ENCODE assay signal across 8 mouse cellular contexts in genomic region chr6:39206581-39207461, GRCm38 (mm10). TPM values are rescaled to one million over a fixed set of nuclear protein-coding genes. Genes with fewer than 3 reads are reported as not detected.
A peak's percentile ranks its signal among the peaks of the same experiment; 100 is the strongest.
DNase-seq lines count a peak whose midpoint lies in the region; ATAC-seq lines count a peak whose summit lies in the region.

Kdm7a (minus strand) TSS chr6:39206789.

- peak; percentile 57 for ATAC-seq in inflammation-experienced regulatory T-cells, adult 6 months
- peak; percentile 38 for ATAC-seq in megakaryocyte progenitor cell, adult 5-6 weeks (replicated peaks; ENCODE audit: poor library complexity)

- peak; percentile 93 to 96 for DNase-seq in adrenal gland, adult (ENCODE audit: inconsistent age in 2 of 2, low spot score in 1 of 2)
- peak; percentile 93 for DNase-seq in embryo, embryonic 10.5 days (ENCODE audit: low spot score)
- peak; percentile 87 for DNase-seq in gastrocnemius, postnatal 14 days
- peak; percentile 69 to 92 for DNase-seq in left cerebral cortex, postnatal 10 days (ENCODE audit: extremely low spot score in 1 of 2, low spot score in 2 of 2)
- peak; percentile 89 to 90 for DNase-seq in right cerebral cortex, postnatal 10 days (ENCODE audit: low spot score in 2 of 2)
- DNase-seq in urinary bladder, postnatal 14 days (ENCODE audit: low spot score), result peak; percentile 84

- intact Hi-C loops in gastrocnemius, postnatal 14 days (cut with DNase I; ENCODE audit: low total_unique reads), result no loop called here
- intact Hi-C loops in left cerebral cortex, postnatal 10 days (cut with DNase I), result loop anchor here (5.0 kb wide), 3 partner anchors 50 to 135 kb away; no protein-coding TSS in a partner anchor

RNA-seq across cellular contexts. Expression of gene Kdm7a, which starts in this region (rescaled TPM):
- 10 to 100 TPM; 15.0 to 16.6 TPM for total RNA-seq in gastrocnemius, postnatal 14 days (2021)
- polyA plus RNA-seq in inflammation-experienced regulatory T-cells, adult 6 months (2017; shearing (Covaris generic)), result 10 to 100 TPM in 2 of 3 experiments, 1 to 10 TPM in 1; 8.6 to 13.2 (median 11.6) TPM
- total RNA-seq in left cerebral cortex, postnatal 10 days (2021), result 10 to 100 TPM; 13.9 to 14.3 TPM
- 11.4 and 12.5 TPM in 2 replicates for total RNA-seq in megakaryocyte progenitor cell, adult 5-6 weeks (2015)
- total RNA-seq in megakaryocyte progenitor cell, adult 5-6 weeks (2017), result 9.0 and 11.4 TPM in 2 replicates

Comparison
In these comparisons a context has a peak if more than half of its experiments do, and no peak if none do; other contexts are left out.
1. Peak in every context shown above with its lines: DNase-seq and ATAC-seq.